Mouse (Mus musculus) olfactory bulb, adult 2 months (tissue): ENCODE measurements around the gene Apeh.

Experiments used
- CTCF ChIP-seq: fragments of 200-500 bp; IDR thresholded peaks from 2 replicates; pipeline ENCODE4 v1.5.1; 2012; ENCODE audit warnings: low read depth, mild to moderate bottlenecking, low read length, moderate library complexity; ENCODE audit not compliant: insufficient read depth
- POLR2A ChIP-seq: fragments of 200-500 bp; IDR thresholded peaks from 2 replicates; pipeline ENCODE4 v1.6.1; 2012; ENCODE audit warnings: mild to moderate bottlenecking, low read depth, low read length, moderate library complexity; ENCODE audit not compliant: insufficient read depth

DNA sequence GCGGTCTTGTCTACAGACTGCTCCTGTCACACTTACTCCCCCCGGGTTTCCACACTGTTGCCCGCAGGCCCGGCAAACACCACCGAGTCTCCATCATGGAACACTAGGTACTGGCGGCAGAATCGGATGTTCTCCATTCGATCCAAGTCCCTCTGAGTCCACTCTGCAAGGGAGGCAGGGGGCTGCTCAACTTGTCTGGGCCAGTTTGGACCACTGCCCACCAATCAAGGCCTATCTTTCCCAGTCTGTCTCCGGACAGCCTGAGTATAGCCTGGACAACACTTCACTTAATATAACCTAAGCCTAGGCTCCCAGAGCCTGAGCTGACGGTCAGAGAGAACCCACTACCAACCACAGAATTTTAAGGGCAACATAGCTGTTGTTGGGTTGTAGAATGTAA, 820 bp downstream of the Apeh start:
- TF ChIP-seq POLR2A (no peak), CTCF (no peak)
